Mouse (Mus musculus): ENCODE measurements at regions not wholly inside any gene's neighbourhood (a gene's known extent, or its start where the extent isn't known, plus 50 kb on each side); places are given as distances from the start of the nearest gene placed in this dataset.
"Not testable (repeated sequence)": the region's sequence is repeated elsewhere in the genome, so short reads cannot be mapped to it uniquely, and the experiment has no call there.

DNA sequence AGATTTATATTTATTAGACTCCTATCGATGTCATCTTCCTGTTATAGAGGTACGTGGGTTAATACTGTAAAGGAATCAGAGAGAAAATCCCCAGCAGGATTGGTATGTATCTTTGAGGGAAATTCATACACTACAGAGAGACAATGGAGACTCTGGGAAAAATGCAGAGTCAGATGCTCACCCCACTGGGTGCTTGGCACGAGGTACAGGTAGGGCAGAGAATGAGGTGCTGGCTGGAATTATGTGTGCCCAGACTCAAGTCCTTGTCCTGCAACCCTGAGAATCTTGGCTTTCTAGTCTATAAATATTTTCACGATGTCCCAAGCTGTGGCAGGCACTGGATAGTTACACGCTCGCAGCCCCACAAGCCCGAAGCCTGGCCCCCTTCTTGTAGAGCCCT is 57.8 kb upstream of the Cry1 start:
- no peak for DNase-seq

DNA sequence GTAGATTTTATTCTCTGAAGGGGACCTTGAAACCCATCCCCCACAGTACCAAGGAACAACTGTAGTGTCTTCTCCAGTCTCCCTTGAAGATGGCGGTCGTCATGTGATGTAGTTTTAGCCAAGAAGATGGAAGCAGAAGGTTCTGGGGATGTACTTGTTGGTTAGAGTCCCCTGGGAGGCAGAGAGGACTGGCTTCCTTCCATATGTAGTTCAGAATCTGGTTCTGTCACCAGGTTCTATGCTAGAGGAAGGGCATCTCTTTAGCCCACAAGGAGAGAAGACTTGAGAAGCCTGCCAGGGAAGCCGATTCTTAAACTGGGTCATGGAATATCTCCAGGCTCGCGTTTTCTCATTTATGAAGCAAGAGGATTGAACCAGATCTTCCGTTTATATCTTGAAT is 58.7 kb upstream of the Cry1 start:
- no peak for DNase-seq

DNA sequence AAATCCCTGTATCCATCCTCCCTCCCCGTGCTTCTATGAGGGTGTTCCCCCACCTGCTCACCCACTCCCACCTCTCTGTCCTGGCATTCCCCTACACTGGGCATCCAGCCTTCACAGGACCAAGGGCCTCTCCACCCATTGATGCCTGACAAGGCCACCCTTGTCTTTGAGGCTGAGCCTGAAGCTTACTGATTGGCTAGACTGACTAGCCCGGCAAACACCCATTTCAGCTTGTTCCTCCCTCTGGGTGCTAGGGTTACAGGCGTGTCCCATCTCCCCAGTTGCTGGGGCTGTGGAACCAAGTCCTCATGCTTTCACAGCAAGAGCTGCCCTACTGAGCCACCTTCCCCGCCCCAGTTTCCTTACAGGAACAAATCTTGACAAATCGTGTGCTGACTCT is 80.9 kb upstream of the Cry1 start:
- no peak for DNase-seq

DNA sequence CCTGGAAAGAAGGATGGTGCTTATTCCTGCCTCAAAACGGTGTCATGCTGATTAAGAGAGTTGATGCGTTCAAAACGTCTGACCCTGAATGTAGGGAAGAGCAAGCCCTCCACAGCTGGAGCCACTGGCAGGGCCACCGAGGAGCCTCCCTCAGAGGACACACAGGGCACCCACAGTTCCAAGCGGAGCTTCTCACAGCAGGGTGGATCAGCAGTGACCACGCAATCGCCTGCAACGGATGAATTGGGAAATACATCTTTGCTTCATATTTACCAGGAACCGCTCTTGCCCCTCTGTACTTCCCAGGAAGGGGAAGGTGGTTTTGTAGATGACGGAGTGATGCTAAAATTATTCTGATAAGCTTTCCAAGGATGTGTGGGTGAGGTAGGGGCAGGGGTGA is 81.3 kb upstream of the Cry1 start:
- DNase-seq, result no peak

DNA sequence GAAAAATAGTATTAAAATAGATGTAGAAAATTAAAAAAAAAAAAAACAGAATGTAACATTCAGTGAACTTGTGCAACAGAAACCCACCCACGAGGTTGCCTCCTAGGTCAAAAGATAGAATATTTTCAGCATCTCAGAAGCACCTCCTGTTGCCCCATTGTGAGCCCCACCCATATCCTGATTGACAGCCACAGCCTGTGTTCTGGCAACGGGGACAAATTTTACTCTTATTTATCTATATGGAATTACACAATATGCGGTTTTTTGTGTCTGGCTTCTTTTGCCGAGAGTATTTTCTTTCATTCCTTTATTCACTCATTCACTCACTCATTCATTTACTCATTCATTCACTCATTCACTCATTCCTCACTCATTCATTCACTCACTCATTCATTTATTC is 81.9 kb upstream of the Cry1 start:
- DNase-seq, result no peak

DNA sequence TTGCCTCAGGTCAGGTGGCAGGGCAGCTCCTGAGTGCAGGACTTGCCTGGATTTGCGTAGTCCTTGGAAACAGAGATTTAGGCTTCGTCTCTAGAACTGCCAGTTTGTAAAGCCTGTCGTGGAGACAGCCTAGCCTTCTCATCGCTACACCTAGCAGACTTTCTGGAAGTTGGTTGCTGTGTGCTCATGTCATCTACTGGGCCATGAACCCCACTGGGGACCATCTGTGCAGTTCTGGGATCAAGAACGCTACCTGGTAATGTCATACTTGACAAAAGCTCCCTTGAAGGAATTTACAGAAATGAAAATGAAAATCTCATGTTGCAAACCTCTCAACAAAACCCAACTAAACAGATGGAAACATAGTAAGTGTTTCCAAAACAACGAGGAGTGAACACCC is 85.3 kb upstream of the Cry1 start:
- no peak for DNase-seq

DNA sequence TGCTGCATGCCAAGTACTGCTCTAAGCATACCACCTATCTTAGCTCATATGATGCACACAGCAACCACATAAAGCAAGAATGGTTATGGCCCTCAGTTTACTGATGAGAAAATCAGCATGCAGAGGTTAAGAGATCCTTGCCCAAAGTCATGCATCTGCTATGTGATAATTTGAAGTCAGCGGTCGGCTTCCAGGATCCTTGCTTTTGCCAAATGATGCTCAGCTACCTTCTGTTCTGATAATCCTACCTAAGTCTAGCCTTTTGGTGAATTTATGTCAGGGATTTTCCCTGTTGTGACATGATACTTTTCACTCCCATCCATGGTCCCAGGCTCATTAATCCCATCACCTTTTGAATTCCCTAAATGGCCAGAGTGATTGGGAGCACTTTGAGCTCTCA is 91.9 kb upstream of the Cry1 start:
- no peak for DNase-seq

DNA sequence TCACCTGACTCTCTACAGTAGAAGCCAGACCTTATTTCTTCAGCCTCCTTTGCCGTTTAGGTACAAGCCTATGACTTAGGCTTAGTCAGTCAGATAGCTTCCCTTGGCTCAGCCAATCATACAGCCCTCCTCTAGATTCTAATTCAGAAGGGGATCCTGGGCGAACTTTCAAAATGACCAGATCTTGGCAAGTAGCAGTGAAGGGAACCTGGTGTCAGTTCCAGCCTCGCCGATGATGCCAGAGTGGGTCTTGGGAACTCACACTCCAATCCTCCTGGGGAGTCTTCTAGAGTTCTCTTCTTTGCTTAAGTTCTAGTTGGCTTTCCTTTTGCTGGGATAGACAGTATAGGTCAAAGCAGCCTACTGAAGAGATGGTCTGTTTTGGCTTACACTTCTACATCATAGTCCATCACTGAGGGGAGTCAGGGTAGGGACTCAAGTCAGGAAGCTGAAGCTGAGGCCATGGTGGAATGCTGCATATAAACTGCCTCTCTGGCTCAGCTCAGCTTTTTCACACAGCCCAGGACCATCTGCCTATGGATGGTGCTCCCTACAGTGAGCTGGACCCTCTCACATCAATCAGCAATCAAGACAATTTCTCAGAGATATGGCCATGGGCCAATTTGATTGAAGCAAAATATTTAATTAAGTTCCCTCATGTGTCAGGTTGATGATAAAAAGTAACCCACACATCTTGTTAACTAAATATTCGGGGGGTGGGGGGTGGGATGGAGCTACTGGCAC is 94.7 kb upstream of the Btbd11 start:
- DNase-seq, result no peak

DNA sequence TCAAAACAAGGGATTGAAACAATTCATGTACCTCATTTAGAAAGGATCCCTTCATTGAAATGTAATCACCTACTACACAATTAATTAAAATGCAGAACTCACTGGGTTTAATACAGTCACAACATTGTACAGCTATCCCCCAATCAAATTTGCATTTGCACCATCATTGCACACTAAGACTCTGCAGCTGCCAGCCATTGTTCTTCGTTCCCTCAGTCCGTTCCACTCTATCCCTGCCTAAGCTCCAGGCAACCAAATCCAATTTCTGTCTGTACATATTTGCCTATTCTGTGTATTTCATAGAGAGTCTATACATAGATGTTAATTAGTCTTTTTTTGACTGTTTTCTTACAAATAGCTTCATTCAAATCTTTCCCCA is 94.1 kb upstream of the Btbd11 start:
- no peak for DNase-seq

DNA sequence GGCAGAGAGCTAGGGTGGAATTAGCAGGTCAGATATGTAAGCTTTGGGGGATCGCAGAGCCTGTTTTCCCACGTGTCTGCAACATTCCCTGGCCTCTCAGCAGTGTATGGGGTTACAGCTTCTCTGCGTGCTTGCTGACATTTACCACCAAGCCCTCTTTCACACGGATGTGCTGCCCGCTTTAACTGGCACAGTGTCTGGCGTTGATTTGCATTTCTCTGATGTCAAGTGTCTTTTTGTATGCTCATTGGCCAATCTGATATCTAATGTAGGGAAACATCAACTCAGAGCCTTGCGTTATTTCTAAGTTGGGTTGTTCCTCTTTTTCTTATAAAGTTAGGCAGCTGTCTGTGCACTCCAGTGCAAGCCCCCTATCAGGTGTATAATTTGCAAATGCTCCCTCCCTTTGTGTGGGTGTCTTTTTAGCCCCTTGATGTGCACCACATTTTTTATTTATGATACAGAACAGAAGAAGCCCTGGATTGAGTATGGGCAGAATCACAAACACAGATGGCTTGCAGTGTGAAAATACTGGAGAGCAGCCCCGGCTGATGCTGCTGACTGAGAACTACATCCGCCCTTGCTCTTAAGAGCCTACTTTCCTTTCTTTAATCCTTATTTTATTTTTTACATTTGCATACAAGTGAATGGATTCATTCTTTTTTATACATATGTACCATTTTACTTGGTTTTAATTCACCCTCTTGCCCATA is 93.4 kb upstream of the Btbd11 start:
- DNase-seq, result no peak

DNA sequence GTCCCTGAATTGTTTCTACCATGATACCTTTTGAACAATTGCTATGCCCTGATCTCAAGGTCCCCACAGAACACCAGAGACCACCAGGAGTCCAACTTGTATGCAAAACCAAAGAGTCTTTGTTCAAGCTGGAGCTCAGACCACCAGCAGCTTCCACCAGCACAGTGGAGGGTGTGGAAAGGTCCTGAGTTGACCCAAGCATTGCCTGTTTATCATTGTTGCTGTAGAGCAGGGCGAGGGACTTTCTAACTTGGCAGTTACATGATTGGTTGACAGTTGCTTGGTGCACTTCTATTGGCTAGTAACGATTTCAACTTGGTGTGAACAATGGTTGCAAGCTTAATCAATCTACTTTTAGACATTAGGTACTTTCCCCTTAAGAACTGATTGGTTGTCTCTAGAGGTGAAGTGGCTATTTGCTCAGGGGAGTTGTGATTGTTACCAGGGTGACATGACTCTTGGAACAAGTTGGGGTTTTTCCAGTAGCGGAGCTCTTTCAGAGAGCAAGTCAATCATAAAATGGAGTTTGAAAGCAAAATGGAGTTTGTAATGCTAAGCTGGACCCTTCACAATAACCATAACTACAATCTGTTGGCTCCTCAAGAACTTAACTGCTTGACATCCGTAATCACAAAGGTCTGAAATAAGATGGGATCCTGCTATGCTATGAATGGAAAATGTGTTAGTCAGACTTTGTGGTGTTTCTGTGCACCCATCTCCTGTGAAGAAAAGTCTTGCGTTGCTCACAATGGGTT is 91.3 kb upstream of the Btbd11 start:
- no peak for DNase-seq

DNA sequence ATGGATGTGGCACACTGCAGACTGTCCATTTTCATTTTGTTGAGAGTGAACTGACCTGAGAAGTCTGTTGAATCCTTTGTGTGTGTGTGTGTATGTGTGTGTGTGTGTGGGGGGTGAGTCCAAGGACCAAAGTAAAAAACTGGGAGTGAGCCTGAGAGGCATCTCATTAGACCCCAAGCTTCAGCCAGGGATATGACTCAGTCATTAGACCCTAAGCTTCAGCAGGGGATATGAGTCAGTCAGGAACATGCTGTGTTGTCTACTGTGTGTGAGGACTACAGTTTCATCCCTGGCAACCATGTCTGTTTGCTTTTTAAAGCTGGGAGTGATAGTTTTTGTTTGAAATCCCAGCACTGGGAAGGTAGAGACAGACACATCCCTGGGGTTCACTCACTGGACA is 74.8 kb upstream of the Btbd11 start:
- DNase-seq, result no peak

DNA sequence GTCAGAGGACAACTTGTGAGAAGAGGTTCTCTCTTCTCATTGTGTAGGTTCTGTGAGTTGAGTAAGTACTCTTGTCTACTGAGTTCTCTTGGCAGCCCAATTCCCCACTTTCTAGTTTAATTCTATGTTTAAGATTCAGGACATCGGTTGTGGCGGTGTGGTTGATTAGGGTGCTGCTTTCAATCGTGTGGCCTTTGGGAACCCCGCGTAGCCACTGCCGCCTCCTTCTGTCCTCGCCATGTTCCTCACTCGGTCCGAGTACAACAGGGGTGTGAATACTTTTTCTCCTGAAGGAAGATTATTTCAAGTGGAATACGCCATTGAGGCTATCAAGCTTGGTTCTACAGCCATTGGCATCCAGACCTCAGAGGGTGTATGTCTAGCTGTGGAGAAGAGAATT is 73.3 kb upstream of the Btbd11 start:
- not testable (repeated sequence) for DNase-seq

DNA sequence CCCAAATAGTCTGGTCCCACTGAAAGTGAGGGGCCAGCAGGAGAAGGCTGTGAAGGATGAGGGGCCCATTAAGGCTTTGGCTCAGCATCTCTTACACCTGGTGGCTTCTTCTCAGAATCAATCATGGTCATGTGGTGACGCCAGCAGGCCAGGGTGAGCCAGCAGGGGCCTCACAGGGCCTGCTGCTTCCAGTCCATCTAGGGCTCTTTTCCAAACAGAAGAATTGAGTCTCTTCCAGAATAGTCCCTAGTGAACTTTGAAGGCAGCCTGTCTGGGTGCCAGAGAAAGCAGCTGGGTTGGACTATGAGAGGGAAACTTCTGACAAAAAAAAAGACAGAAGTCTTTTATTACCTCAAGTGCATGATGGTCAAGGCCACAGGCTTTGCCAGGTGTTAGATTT is 65.6 kb upstream of the Btbd11 start:
- no peak for DNase-seq

DNA sequence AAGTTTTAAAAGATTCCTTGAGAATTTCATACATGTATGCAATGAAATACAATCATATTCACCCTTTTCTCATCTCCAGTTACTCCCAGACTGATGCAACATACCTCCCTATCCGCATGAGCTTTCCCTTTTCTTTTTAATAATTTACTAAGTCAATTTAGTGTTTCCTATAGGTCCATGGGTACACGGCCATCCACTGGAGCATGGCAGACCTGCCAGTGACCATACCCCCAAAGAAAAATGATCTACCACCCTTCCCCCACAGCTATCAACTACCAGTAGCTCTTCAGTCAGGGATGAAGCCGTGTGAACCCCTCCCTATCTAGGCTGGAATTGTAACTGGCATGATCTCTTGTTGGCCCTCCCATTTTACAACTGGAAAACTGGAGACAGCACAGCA is 64.3 kb upstream of the Btbd11 start:
- DNase-seq, result no peak

DNA sequence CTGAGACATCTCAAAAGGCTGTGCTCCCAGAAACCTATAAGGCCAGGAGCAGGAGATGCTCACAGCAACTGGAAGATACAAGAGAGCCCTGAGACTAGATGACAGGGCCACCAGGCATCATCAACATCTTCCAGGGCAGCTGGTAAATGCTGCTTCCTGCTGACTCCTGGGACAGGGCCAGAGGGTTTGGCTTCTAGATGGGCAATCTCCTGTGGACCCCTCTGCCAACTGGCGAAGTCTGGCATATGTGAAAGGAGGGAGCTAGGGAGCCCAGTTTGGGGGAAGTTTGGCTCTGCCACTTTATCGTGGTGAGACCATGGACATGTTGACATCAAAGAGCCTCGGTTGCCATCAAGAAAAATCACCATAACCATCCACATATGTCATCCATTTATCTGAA is 57.2 kb upstream of the Btbd11 start:
- DNase-seq, result no peak

DNA sequence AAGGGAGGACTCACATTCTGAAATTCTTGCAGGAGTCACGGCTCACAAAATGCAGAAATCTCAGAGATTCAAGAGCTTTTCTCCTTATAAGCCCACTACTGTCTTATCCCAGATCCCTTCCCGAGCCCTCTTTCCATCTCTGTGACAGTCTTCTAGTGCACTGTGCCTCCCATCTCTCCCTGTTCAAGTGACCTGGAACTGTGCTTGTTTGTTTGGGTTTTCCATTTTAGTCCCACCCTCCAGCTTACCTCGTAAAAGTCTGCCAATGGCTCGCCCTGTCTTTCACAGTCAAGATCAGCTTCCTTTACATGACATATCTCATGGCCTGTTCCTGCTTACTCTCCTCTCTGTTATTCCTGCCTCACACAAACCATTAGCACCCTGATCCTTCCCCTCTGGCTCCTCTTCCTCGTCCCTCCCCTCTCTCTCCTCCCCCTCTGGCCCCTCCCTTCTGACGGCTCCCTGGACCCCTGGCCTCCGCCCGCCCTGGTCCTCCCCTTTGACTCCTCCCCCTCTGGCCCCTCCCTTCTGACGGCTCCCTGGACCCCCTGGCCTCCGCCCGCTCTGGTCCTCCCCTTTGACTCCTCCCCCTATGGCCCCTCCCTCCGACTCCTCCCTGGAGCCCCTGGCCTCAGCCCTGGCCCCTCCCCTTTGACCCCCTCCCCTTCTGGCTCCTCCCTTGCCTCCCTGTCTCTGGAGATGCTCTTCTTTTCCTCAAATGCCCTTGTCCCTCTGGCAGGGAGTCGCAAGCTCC is 55.5 kb upstream of the Btbd11 start:
- peak in 1 of 2 experiments; percentile 15 for DNase-seq
